Mouse (Mus musculus): ENCODE results near the gene Zfp839. TPM values are rescaled to one million over a fixed set of nuclear protein-coding genes. Genes with fewer than 3 reads are reported as not detected.
A peak's percentile ranks its signal among the peaks of the same experiment; 100 is the strongest.

Zfp839 gene
- total and polyA plus RNA-seq, 3 experiments, result 4.2 to 5.0 TPM; not detected in 1

DNA sequence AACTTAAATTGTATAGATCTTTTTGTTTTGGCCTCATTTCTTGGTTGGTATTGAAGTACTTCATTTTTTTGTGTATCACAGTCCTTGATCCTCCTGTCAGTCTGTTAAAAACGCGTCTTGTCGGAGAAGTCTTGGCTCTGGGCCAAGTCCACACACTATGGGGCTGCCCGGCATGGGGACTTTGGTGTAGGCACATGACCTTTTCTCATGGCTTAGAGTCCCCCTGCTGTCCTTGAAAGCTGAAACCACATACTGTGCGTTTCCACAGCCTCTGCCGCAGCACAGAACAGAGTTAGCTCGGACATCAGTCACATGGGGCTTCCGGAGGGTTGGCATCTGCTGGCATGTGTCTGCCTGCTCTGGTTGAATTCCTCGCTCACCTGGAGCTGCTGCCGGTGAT, 45.8 kb upstream of the Zfp839 start:
- Histone ChIP-seq H3K27me3 (ENCODE audit: control insufficient read depth in 1 of 2, insufficient read depth in 2 of 2, low read length in 2 of 2) (no peaks in the 10 kb centered on the region), H3K9me3 (replicated peaks; ENCODE audit: insufficient read depth, low read length) (no peaks in the 10 kb centered on the region), H3K27ac (ENCODE audit: control insufficient read depth, low read depth, low read length) (no peak overlapping the region), H3K36me3 (ENCODE audit: control insufficient read depth in 1 of 2, insufficient read depth in 2 of 2, low read length in 2 of 2) (no peaks in the 10 kb centered on the region), H3K9ac (ENCODE audit: control insufficient read depth, low read depth, low read length, poor library complexity, severe bottlenecking) (no peak overlapping the region), H3K4me3 (ENCODE audit: control insufficient read depth in 1 of 2, insufficient read depth in 1 of 2, low read depth in 2 of 2, low read length in 2 of 2) (no peak overlapping the region), H3K79me2 (ENCODE audit: control insufficient read depth, insufficient read depth, low read length, poor library complexity) (no peaks in the 10 kb centered on the region), H3K4me1 (ENCODE audit: control insufficient read depth in 1 of 2, insufficient read depth in 2 of 2, low read length in 2 of 2) (no peaks in the 10 kb centered on the region)
- TF ChIP-seq MYC (IDR thresholded peaks at IDR 0.05; ENCODE audit: low read depth, low read length), result no peak
- DNase-seq (ENCODE audit: low read depth, low spot score), result no peak

DNA sequence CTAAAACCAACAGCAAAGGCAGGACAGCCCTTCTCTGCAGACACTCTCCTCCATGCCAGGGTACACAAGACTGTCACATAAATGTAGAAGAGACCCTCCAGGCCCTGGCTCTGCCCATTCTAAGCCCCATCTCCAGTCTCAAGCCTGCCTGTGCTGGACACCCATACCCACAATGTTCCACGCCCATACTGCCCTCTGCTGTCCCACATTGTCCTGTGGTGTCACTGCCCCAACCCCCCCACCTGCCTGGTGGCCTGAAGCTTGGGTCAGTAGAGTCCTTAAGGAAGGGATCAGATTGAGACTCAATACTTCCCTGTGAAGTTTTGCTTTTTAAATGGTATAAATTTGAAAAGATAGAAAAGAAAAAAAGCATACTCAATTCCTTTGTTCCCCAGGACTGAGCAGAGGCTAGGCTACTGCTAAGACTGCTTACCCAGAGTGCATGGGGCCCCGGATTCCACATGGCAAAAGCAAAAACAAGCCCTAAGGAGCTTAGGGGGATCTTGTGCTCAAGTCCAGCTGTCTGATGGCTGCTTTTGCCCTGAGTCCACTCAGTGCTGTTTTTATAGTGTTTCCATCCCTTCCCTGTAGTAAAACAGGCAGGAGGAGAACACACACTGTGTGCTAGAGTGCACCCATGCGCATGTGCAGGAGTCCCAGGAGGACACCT, 43.6 kb upstream of the Zfp839 start:
- Histone ChIP-seq H3K9ac (ENCODE audit: control insufficient read depth, low read depth, low read length, poor library complexity, severe bottlenecking) (no peak overlapping the region), H3K9me3 (replicated peaks; ENCODE audit: insufficient read depth, low read length) (no peaks in the 10 kb centered on the region), H3K27me3 (ENCODE audit: control insufficient read depth in 1 of 2, insufficient read depth in 2 of 2, low read length in 2 of 2) (no peaks in the 10 kb centered on the region), H3K4me1 (ENCODE audit: control insufficient read depth in 1 of 2, insufficient read depth in 2 of 2, low read length in 2 of 2) (no peaks in the 10 kb centered on the region), H3K4me3 (ENCODE audit: control insufficient read depth in 1 of 2, insufficient read depth in 1 of 2, low read depth in 2 of 2, low read length in 2 of 2) (no peak overlapping the region), H3K27ac (ENCODE audit: control insufficient read depth, low read depth, low read length) (no peak overlapping the region), H3K79me2 (ENCODE audit: control insufficient read depth, insufficient read depth, low read length, poor library complexity) (no peaks in the 10 kb centered on the region), H3K36me3 (ENCODE audit: control insufficient read depth in 1 of 2, insufficient read depth in 2 of 2, low read length in 2 of 2) (no peaks in the 10 kb centered on the region)
- DNase-seq (ENCODE audit: low read depth, low spot score), result no peak
- no peak for TF ChIP-seq MYC (IDR thresholded peaks at IDR 0.05; ENCODE audit: low read depth, low read length)
- no peak for TF ChIP-seq MEF2A (IDR thresholded peaks at IDR 0.05; ENCODE audit: extremely low read depth, insufficient replicate concordance, low read depth, low read length, poor library complexity, severe bottlenecking)
- TF ChIP-seq CTCF (IDR thresholded peaks at IDR 0.05 in 2 of 3, conservative IDR thresholded peaks at IDR 0.05 in 1 of 3; ENCODE audit: control insufficient read depth in 1 of 3, insufficient read depth in 1 of 3, low read depth in 2 of 3, low read length in 3 of 3, poor library complexity in 1 of 3, severe bottlenecking in 1 of 3), result peak in 2 of 3 experiments; percentile 27 to 29; a peak in 3 of 6 replicates
- TF ChIP-seq MXI1 (IDR thresholded peaks at IDR 0.05; ENCODE audit: low read depth, low read length), result no peak
- TF ChIP-seq ELF1 (IDR thresholded peaks at IDR 0.05; ENCODE audit: low read depth, low read length), result no peak
- TF ChIP-seq GABPA (IDR thresholded peaks at IDR 0.05; ENCODE audit: low read depth, low read length), result no peak
- TF ChIP-seq JUND (IDR thresholded peaks at IDR 0.05; ENCODE audit: low read depth, low read length), result no peak
- no peak for TF ChIP-seq RCOR1 (IDR thresholded peaks at IDR 0.05; ENCODE audit: low read depth, low read length)
- TF ChIP-seq USF2 (IDR thresholded peaks at IDR 0.05; ENCODE audit: borderline replicate concordance in 1 of 2, insufficient read depth in 1 of 2, low read depth in 1 of 2, low read length in 2 of 2), result no peak
- TF ChIP-seq SMC3 (IDR thresholded peaks at IDR 0.05; ENCODE audit: low read depth, low read length), result 0 out of 2 replicates have a peak, but pooled peaks have one; percentile 22
- TF ChIP-seq MAFK (IDR thresholded peaks at IDR 0.05; ENCODE audit: borderline replicate concordance, low read depth, low read length), result no peak
- no peak for TF ChIP-seq MYB (IDR thresholded peaks at IDR 0.05; ENCODE audit: low read depth, low read length)
- no peak for TF ChIP-seq KAT2A (conservative IDR thresholded peaks at IDR 0.05; ENCODE audit: low read depth, low read length)
- no peak for TF ChIP-seq POLR2AphosphoS2 (IDR thresholded peaks at IDR 0.05; ENCODE audit: low read length)
